Mouse (Mus musculus): ENCODE results near the gene Stk11. TPM values are rescaled to one million over a fixed set of nuclear protein-coding genes. Genes with fewer than 3 reads are reported as not detected.

The Stk11 gene
- polyA plus RNA-seq, 1 experiment: 112 TPM

- 12% methylated on average over 11 of the region's 11 CpGs for WGBS
- Histone ChIP-seq H3K4me3 (replicated peaks; ENCODE audit: insufficient read depth, low read depth, low read length) (peak overlapping the region; percentile 37), H3K4me1 (ENCODE audit: control insufficient read depth, insufficient read depth, low read length) (peaks cover 7% of the 10 kb centered on the region), H3K27ac (ENCODE audit: insufficient read depth, low read length) (peak overlapping the region; percentile 45), H3K27me3 (ENCODE audit: control insufficient read depth, insufficient read depth, low read length) (no peaks in the 10 kb centered on the region)
- no peak for TF ChIP-seq CTCF (IDR thresholded peaks at IDR 0.05; ENCODE audit: borderline replicate concordance, insufficient read depth, low read depth, low read length)
- TF ChIP-seq POLR2A (IDR thresholded peaks at IDR 0.05; ENCODE audit: borderline replicate concordance, insufficient read depth, low read length): no peak
- no peak for DNase-seq
Measured at GRCm38 (mm10) chr10:80173358-80173757, 57.8 kb downstream of the Stk11 start.

DNA sequence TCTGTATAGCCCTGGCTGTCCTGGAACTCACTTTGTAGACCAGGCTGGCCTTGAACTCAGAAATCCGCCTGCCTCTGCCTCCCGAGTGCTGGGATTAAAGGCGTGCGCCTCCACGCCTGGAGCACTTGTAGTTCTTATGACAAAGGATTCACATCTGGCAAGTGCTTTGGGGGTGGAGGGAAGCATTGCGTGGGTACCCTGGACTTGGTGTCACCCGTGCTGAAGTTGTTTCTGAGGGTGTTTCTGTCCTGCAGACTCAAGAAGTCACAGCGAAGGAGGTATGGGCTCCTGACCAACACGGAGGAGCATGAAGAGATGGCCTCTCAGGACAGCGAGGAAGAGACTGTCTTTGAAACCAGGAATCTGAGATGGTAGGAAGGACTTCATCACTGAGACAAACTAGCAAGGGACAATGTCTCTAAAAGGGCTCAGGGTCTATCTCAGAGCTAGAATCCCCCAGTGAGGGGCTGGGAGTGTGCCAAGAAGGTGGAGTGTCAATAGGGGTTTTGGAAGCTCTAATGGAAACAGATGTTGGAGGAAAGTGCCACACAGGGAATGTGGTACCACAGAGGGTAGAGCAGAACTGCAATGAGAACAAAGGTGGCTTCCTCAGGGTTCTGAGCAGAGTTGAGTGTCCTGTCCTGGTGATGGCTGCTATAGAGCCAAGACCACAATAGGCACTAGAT lies 58.5 kb downstream of the Stk11 start:
- Histone ChIP-seq H3K4me1 (ENCODE audit: control insufficient read depth, insufficient read depth, low read length) (peaks cover 5% of the 10 kb centered on the region), H3K4me3 (replicated peaks; ENCODE audit: insufficient read depth, low read depth, low read length) (no peak overlapping the region), H3K27ac (ENCODE audit: insufficient read depth, low read length) (no peak overlapping the region), H3K27me3 (ENCODE audit: control insufficient read depth, insufficient read depth, low read length) (no peaks in the 10 kb centered on the region)
- WGBS: 81% methylated on average over 10 of the region's 10 CpGs
- TF ChIP-seq CTCF (IDR thresholded peaks at IDR 0.05; ENCODE audit: borderline replicate concordance, insufficient read depth, low read depth, low read length) (no peak), POLR2A (IDR thresholded peaks at IDR 0.05; ENCODE audit: borderline replicate concordance, insufficient read depth, low read length) (no peak)
- DNase-seq: peak in 1 of 2 experiments; percentile 40

- no peak overlapping the region for H3K4me3 ChIP-seq (replicated peaks; ENCODE audit: insufficient read depth, low read depth, low read length)
- H3K27me3 ChIP-seq (ENCODE audit: control insufficient read depth, insufficient read depth, low read length): no peaks in the 10 kb centered on the region
- H3K27ac ChIP-seq (ENCODE audit: insufficient read depth, low read length): no peak overlapping the region
- peaks cover 5% of the 10 kb centered on the region for H3K4me1 ChIP-seq (ENCODE audit: control insufficient read depth, insufficient read depth, low read length)
- peak; percentile 41 to 42 for DNase-seq
- 40% methylated on average over 2 of the region's 2 CpGs for WGBS
- TF ChIP-seq CTCF (IDR thresholded peaks at IDR 0.05; ENCODE audit: borderline replicate concordance, insufficient read depth, low read depth, low read length) (peak; percentile 45; the same call in 1 of the 2 replicates), POLR2A (IDR thresholded peaks at IDR 0.05; ENCODE audit: borderline replicate concordance, insufficient read depth, low read length) (no peak)
Measured at GRCm38 (mm10) chr10:80174705-80175104, 59.1 kb downstream of the Stk11 start.

- Histone ChIP-seq H3K27me3 (ENCODE audit: control insufficient read depth, insufficient read depth, low read length) (no peaks in the 10 kb centered on the region), H3K4me1 (ENCODE audit: control insufficient read depth, insufficient read depth, low read length) (peaks cover 11% of the 10 kb centered on the region), H3K27ac (ENCODE audit: insufficient read depth, low read length) (no peak overlapping the region), H3K4me3 (replicated peaks; ENCODE audit: insufficient read depth, low read depth, low read length) (no peak overlapping the region)
- TF ChIP-seq POLR2A (IDR thresholded peaks at IDR 0.05; ENCODE audit: borderline replicate concordance, insufficient read depth, low read length): no peak
- TF ChIP-seq CTCF (IDR thresholded peaks at IDR 0.05; ENCODE audit: borderline replicate concordance, insufficient read depth, low read depth, low read length): peak; percentile 61; the same call in 1 of the 2 replicates
- DNase-seq: peak; percentile 49 to 54
- WGBS: 29% methylated on average over 4 of the region's 4 CpGs
Measured at GRCm38 (mm10) chr10:80175536-80176269, 60.1 kb downstream of the Stk11 start.

DNA sequence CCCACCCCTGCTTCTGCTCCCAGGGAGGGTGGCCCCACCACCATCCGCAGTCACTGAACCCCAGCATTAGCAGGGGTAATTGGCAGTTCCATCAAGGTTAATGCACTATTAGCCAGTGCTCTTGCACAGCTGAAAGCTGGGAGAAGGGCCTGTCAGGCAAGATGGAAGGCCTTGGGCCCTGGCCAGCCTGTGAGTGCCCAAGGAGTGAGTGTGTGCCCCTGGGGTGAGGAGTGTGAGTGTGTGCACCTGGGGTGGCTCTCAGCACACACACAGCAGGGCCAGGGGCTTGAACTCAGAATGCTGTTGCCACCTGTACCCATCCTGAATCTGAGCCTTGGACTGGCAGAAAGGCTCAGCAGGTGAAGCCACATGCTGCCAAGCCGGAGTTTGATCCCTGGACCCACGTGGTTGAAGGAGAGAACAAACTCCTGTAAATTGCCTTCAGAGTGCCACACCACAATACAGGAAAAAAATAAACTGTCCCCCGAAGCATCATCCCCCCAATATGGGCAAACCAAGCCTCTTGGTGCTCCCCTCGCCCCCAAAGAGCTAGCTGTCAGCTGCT lies 60.7 kb downstream of the Stk11 start:
- TF ChIP-seq POLR2A (IDR thresholded peaks at IDR 0.05; ENCODE audit: borderline replicate concordance, insufficient read depth, low read length): no peak
- no peak for TF ChIP-seq CTCF (IDR thresholded peaks at IDR 0.05; ENCODE audit: borderline replicate concordance, insufficient read depth, low read depth, low read length)

GRCm38 (mm10) chr10:80177441-80178279 lies 62.1 kb downstream of the Stk11 start:
- Histone ChIP-seq H3K27ac (ENCODE audit: insufficient read depth, low read length) (no peak overlapping the region), H3K27me3 (ENCODE audit: control insufficient read depth, insufficient read depth, low read length) (no peaks in the 10 kb centered on the region), H3K4me3 (replicated peaks; ENCODE audit: insufficient read depth, low read depth, low read length) (no peak overlapping the region), H3K4me1 (ENCODE audit: control insufficient read depth, insufficient read depth, low read length) (peaks cover 12% of the 10 kb centered on the region)
- TF ChIP-seq POLR2A (IDR thresholded peaks at IDR 0.05; ENCODE audit: borderline replicate concordance, insufficient read depth, low read length) (no peak), CTCF (IDR thresholded peaks at IDR 0.05; ENCODE audit: borderline replicate concordance, insufficient read depth, low read depth, low read length) (no peak)
- DNase-seq: no peak
- WGBS: 63% methylated on average over 7 of the region's 7 CpGs

More for the DNA sequence above, 60.7 kb downstream of the Stk11 start:
- Histone ChIP-seq H3K27me3 (ENCODE audit: control insufficient read depth, insufficient read depth, low read length) (no peaks in the 10 kb centered on the region), H3K4me1 (ENCODE audit: control insufficient read depth, insufficient read depth, low read length) (peaks cover 16% of the 10 kb centered on the region), H3K4me3 (replicated peaks; ENCODE audit: insufficient read depth, low read depth, low read length) (no peak overlapping the region), H3K27ac (ENCODE audit: insufficient read depth, low read length) (no peak overlapping the region)
- WGBS: 67% methylated on average over 5 of the region's 5 CpGs
- peak in 1 of 2 experiments; percentile 22 for DNase-seq

Data from cerebellum, adult 2 months (tissue).